Mouse (Mus musculus): ENCODE results near the gene Dcakd.
A peak's percentile ranks its signal among the peaks of the same experiment; 100 is the strongest.

Dcakd gene

DNA sequence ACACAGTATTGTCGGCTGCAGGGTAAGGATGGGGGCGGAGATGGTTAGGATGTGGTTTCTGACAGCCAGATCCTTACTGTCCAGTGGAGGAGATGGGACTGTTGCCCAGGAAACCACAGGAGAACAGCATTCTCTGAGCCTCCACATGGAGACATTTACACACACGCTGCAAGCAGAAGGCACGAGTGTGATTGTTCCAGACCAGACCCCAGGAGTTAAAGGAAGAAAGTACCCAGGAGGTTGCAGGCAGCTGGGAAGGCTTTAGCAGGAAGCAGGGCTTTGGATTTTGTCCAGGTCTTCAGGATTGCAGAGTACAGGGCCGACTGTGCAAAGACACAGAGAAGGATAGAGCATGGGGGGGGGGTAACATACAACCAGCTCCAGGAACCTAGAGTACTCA lies 56.5 kb downstream of the Dcakd start:
- no peak for DNase-seq

DNA sequence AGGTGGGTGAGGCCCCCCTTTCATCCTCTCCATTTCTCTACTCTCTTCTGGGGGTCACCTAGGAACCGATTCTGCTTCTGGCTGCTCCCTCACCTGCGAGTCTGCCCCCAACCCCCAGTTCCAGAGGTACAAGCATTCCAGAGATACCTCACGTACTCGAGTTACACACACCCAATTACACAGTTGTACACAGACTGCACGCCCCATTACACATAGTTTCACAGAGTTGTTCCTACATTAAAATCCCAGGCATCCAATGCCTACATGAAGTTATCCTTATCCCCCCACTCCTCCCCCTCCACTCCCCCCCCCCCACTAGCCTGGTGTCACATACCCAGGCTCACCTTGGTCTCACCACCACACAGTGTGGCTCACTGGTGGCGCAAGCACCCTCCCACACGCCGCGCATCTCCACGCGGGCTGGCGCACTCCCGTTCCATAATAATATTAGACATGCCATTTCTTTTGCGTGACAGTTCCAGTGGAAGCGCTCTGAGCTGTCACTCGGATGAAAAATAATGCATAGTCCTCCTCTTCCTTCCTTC lies 63.5 kb downstream of the Dcakd start:
- DNase-seq = no peak

DNA sequence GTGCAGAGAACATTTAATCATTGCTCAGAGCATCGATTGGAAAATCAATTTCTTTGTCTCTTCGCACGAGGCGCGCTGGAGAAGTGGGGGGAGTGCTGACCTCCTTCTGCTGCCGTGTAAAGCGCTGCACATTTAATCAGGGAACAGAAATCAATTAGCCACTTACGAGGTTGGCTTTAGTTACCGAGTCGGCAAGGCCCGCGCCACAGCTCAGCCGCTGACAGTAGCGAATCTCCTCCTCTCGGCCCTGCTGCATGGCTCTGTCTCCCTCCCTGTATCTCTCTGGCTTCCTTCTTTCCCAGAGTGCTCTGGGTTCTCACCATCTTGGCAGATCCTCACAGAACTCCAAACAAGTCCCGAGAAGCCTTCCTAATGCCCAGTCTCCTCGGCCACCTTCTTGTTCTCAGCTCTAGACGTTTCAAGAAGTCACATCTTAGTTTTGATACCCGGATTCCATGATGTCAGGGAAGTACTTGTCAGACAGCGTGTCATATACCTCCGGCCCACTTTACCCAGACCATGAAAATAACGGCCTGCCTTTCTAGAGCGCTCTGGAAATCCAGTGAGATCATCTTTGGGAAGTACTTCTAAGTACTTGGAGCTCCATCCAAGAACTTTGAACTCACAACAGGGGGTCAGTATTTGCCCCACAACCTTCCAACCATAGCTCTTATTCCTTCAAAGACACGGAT lies 64.1 kb downstream of the Dcakd start:
- DNase-seq = peak; percentile 67

DNA sequence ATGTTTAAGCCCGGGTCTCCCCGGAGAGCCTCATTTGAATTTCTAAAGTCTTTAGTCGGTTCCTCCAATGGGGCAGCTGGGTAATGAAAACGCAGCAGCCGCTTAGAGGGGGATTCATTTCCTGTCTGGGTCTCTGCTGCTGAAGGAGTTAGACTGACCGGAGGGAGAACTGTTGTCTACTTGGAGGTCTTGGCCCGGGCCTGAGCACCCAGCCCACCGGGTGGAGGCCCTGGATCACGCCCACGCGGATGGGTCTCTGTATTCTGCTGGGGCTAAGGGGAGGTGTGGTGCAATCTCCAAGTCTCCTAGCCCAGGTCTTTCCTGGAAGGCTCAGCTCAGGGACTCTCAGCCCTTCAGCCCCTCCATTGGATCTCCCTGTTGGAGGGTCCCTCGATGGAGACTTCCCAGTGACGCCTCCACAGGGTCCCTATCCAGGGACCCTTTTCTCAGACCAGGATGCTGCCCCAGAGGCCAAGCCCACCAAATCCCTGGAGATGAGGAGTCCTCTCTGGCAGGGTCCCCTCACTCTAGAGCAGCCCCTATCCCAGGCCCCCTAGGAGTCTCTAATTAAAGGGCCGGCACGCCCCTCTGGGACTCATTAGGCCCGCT lies 64.8 kb downstream of the Dcakd start:
- peak; percentile 69 for DNase-seq

DNA sequence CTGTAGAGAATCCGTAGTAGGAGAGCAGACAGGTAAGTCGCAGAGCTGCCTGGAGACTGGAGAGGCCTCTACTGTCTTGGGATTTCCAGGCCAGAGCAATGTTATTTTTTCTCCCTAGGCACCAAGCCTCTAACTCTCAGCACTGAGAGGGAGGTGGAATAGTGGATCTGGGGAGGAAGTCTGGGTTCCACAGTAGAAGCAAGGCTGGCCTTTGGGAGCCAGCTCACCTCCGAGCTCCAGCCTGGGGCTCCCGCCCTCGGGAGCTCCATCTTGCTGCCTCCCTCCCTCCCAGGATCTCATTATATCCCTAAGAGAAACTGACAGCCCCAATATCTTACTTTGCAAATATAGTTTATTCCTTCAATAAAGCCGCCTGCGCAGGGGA lies 65.3 kb downstream of the Dcakd start:
- DNase-seq = no peak

DNA sequence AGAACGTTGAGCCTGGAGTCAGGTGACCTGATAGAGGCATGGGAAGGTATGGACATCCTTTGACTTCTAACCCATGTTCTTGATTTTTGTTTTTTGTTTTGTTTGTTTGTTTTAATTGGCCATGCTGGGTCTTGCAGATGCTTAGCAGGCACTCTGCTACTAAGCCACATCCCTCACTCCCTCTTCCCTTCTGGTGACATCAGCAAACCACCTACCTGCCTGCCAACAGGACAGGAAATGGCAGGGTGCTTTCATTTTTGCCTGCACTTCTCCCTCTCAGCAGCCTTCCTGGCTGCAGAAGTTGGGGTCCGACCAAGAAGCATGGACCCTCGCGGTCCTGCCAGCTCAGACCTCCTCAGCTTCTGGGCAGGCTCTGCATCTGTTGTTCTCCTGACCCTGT lies 67.1 kb downstream of the Dcakd start:
- DNase-seq = no peak

DNA sequence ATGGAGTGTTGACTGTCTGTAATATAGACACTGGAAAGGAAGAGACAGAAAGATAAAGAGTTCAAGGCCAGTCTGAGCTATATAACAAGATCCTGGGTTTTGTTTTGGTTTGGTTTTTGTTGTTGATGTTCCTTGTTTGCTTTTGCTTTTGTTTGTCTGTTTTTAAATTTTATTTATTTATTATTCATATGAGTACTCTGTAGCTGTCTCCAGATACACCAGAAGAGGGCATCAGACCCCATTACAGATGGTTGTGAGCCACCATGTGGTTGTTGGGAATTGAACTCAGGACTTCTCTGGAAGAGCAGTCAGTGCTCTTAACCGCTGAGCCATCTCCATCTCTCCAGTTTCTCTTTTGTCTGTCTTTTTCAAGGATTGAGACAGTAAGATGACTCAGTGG lies 69.3 kb downstream of the Dcakd start:
- no peak for DNase-seq

DNA sequence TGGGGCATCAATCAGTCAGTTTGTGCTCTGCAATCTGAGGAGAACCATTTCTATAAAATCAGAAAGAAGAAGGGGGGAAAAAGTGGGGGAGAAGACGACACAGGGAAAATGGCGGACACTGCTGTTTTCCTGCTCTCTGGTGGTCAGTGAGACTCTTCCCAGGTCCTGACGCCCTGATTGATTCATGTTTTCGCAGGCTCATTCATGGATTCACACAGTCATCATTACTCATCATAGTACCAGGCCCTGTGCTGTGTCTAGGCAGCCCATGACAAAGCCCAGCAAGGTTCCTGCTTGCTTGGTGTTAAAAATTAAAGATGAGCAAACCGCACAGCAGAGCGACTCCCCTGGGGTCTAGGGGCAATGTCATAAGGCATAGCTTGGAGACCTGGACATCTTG lies 69.7 kb downstream of the Dcakd start:
- no peak for DNase-seq

DNA sequence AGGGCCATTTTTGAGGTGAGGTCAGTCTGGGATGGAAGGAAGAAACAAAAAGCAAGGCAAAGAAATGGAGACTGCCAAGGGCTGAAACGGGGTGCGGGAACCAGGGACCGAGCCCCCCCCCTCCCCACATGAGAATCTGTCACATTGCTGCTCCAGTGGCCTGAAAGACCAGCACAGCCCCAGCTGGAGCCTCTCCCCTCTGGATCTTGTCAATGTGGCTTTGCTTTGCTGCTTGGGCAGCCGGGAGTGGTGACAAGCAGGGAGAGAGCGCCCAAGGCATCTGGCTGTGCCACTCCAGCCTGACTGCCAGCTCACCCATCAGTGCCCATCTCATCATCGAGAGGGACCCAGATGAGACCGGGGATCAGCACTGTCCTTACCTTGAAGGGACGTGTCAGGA lies 70.4 kb downstream of the Dcakd start:
- DNase-seq = no peak

DNA sequence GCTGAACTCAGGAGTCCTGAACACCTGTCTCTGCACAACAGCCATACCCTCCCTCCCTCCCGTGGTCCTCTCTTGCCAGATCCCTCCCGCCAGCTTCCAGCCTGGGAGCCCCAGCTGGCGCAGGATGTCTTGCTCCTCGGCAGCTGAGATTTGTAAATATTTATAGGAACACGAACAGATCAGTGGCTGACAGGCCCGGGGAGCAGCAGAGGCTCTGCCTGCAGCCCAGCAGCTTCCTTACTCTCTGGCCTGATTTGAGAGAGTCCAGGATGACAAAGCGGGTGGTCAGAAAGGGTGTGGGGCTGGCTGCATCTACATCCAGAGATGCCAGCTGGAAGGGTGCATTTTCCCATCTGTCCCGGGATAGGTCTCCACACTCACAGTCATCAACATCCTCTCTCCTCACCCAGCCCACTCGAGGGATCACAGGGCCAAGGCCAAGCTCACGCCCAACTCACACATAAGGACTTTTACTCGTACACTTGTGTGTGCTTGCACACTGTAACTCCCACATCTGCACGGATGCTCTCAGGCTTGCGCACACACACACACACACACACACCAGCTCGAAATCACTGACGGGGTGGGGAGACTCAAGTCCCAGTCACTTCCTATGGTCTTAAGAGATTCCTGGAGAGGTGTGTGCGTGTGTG lies 71.0 kb downstream of the Dcakd start:
- peak; percentile 43 for DNase-seq

DNA sequence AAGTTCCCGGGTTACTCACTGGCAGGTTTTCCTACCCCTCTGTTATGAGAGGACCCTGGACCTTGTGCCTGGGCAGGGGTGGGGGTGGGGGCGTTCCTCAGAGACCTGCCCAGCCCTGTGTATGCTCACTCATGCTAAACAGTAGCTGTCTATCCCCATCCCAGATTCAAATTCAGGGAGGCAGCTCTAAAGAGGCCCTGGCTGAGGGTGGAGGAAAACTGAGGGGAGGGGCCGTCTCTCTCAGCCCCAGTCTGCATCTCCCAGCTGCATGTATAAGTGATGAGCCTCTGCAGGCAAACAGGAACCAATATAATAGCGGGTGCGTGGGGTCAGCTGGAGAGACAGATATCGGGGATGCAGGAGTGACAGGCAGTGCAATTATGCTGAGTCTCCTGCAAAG lies 75.2 kb downstream of the Dcakd start:
- peak; percentile 39 for DNase-seq

DNA sequence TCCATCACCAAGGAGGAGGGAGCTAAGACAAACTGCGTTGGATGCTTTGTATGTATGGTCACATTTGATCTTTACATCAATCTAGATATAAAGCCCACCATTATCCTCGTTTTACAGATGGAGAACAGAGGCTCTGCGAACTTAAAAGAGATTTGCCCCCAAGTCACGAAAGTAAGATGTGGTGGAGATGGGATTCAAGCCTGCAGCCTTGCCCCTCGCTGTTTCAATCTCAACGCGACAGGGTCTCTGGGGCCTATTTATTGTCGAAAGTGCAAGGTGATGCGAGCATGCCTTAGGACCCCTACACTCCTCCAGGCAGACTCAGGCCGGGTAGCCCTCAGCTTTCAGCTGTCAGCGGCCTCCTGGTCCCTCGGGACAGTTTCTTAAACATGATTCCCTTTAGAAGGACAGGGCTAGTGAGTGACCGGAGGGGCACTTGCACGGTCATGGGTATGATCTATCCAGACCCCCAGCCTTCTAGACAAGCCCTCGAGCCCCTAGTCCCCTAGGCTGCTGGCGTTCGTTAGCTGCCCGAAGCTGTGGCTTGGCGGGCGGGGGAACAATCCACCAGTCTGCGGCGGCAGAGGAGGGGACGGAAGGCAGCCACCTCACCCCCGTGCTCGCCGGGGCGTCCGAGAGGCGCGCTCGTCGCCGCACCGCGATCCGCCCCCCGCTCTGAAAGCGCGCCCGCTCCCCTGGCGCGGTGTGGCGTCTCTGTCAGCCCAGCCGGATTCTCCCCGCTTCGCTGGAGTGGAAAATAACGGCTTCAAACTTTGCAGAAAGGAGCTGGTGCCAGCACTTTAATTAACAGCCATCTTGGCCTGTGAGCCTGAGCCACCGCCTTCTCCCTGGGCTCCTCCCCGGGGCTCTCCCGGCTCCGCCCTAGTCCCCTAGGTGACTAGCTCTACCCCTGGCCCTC lies 79.8 kb downstream of the Dcakd start:
- peak; percentile 49 for DNase-seq

DNA sequence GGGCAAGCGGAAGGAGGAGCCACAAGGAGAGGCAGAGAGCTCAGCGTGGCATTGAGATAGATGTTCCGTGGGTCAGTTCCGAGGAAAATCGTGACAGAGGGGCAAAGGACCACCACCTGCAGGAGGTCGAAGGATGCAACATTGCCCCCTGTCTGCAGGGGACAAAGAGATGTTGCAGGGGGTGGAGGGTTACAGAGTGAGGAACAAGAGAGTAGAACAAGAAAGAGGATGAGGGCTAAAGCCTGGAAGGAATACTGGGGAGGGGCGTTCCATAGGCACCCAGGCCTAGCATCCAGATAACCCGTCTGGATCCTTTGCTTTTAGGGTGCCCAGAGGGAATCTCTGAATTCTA lies 81.2 kb downstream of the Dcakd start:
- no peak for DNase-seq

DNA sequence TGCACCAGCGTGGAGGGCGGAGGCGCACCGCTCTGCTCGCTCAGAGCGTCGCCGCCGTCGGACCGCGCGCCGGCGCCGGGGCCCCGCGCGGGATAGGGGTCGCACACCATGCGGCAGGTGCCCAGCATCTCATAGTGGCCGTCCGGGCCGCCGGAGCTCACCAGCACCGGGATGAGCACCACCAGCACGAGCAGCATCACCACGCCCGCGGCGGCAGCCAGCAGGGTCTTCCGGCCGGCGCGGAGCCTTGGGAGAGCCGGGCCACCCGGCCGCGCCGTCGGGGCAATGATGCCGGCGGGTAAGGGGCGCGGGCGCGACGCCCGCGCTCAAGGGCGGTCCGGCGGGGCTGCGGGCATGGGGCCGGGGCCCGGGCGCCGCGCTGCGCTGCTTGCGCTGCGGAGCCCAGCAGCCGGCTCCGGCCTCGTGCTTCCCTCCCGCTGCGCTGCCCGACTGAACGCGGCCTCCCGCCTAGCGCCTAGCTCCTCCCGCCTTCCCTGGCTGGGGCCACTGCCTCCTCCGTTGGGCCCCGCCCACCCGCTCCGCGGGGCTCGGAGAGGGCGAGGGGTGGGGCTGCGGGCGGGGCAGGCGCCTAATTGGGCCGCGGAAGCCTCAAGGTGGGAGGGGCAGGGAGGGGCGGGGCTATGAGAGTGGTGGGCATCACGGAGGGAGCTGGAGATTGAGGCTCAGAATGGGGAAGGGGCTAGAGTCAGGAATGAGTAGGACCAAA lies 81.7 kb downstream of the Dcakd start, which contains the start of gene C1ql1:
TSS of gene C1ql1 (minus strand) at position 424 of the 727 bp plus-strand sequence.
- peak; percentile 97 for DNase-seq

DNA sequence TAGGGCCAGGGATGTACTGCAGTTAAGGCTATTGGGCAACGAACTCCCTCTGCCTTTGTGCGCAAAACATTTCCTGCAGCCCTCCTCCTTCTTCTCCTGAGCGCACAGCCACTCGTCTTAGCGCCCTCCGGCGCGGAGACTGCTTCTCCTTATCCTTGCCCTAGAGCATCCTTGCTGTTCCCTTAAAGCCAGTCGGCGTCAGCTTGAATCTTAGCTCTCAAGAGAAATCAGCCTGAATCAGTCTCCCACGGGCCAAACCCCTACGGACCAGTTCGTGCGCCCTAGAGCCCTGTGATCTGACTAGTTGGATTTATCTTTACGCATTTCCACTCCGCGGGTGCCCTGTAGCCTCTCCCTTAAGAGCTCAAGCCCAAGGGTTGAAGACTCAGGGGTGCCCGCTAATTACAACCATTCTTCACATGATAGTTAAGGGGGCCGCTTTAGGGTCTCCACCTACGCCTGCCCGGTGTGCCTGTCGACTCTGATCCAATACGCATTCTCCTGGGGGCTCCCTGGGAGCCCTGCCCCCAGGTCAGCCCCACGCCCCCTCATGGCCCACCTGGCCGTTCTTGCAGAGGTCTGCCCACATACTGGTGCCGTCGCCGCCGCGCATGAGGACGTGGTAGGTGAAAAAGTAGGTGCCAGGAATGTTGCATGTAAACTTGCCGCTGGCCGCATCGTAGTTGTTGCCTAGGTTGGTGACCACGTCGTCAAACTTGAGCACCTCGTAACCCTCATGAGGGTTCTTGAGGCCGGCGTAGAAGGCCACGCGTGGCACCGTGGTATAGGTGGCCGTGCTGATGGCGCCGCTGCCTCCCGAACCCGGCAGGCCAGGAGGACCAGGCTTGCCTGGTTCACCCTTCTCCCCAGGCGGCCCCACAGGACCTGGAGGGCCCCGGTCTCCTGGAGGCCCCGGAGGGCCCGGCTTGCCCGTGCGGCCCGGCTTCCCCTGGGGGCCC lies 82.5 kb downstream of the Dcakd start:
- DNase-seq = peak; percentile 31

All from embryo, embryonic 11 days (tissue).